Mouse (Mus musculus): ENCODE measurements around the gene Ncmap. TPM values are rescaled to one million over a fixed set of nuclear protein-coding genes. Genes with fewer than 3 reads are reported as not detected.
A peak's percentile ranks its signal among the peaks of the same experiment; 100 is the strongest.

The Ncmap gene
- polyA plus RNA-seq, 1 experiment: 1.9 TPM

- peak in 1 of 2 experiments; percentile 19 for DNase-seq (ENCODE audit: extremely low spot score in 1 of 2, low spot score in 1 of 2)
These were observed 44.1 kb downstream of the Ncmap start for GRCm38 (mm10) chr4:135353794-135354450.

- peak; percentile 96 to 98 for DNase-seq (ENCODE audit: extremely low spot score in 1 of 2, low spot score in 1 of 2)
These were observed 44.8 kb downstream of the Ncmap start, which contains the start of gene Srrm1 for GRCm38 (mm10) chr4:135353066-135353793. TSS of gene Srrm1 (minus strand) at chr4:135353321.

DNA sequence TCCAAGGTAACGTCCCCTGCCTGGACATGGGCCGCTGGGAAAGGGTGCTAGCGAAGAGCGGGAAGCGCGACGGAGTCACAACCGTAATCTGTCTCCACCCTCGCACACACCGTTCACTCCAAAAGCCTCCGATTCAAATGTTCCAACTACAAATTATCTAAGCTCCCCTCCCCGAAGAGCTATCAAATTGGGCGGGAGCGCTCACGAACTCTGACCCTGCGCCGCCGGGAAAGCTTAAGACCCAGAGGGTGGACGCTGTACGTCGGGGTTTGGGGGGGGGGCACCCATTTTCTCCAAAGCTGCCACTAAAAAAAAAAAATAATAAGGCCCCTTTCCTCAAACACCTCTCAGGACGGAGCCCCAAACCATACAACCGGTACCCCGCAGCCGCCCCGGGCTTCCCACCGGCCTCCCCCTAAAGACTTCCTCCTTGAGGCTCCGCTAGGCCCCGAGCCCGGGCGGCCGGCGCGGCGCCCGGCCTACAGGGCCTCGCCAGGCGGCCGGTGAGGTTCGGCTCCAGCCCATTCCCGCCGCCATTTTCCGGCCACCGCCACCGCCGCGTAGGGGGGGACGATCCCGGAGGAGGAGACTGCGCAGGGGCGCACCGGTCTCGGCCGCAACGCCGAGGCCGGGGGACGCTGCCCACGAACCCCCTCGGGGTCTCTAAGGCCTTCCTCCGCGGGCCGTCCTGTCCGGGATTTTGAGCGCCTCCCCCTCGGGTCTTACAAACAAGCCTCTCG, 45.5 kb downstream of the Ncmap start:
- DNase-seq (ENCODE audit: extremely low spot score in 1 of 2, low spot score in 1 of 2): peak in 1 of 2 experiments; percentile 15

GRCm38 (mm10) chr4:135337376-135337942, 60.6 kb downstream of the Ncmap start:
- no peak for DNase-seq (ENCODE audit: extremely low spot score in 1 of 2, low spot score in 1 of 2)

DNA sequence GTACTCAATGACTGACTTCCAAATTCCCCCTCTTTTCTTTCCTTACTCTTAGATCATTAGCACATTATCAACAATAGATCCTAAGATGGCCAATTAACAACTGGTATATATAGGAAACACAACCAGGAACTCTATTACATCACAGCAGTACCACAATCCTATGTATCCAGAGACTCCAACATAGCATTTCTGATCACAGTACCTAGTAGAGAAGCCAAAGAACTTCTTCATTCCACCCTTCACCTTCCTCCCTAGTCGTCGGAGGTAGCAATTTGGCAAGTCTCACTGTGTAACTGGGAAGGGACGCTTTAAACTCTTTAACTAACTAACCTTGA, 62.0 kb downstream of the Ncmap start:
- DNase-seq (ENCODE audit: extremely low spot score in 1 of 2, low spot score in 1 of 2): no peak

GRCm38 (mm10) chr4:135335327-135336022, 62.6 kb downstream of the Ncmap start:
- DNase-seq (ENCODE audit: extremely low spot score in 1 of 2, low spot score in 1 of 2): no peak

DNA sequence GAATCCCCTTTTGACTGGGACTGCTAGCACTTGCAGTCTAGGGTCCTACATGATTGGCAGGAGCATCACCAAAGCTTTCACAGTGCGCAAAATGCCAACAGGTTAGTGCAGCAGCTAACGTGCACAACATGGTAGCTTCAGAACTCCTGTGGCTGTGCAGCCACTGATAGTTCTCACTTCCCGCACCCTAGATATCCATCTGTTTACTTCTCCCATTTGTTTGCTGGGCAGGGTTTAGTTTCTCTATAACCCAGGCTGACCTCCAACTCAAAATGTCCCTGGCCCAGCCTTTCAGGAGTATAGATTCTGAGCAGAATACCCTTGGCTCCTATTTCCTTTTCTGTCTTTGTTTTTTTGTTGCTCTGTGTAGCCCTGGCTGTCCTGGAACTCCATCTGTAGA, 71.6 kb downstream of the Ncmap start:
- DNase-seq (ENCODE audit: extremely low spot score in 1 of 2, low spot score in 1 of 2): no peak

DNA sequence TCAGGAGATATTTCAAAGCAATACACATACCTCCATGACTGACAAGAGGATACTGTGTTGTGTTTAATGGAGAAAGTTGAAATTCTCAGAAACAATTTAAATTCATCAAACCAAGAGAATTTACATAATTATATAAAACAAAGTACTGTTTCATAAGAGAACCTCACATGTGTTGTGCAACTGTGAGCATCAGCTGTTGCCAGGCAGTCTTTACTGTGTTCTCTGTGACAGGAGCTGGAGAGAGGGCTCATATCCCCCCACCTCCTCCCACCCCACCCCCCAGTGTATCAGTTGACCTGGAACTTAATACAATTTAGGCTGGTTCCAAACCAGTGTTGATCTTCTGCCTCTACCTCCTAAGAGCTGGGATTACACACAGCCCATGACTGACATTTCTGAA, 72.0 kb downstream of the Ncmap start:
- no peak for DNase-seq (ENCODE audit: extremely low spot score in 1 of 2, low spot score in 1 of 2)

DNA sequence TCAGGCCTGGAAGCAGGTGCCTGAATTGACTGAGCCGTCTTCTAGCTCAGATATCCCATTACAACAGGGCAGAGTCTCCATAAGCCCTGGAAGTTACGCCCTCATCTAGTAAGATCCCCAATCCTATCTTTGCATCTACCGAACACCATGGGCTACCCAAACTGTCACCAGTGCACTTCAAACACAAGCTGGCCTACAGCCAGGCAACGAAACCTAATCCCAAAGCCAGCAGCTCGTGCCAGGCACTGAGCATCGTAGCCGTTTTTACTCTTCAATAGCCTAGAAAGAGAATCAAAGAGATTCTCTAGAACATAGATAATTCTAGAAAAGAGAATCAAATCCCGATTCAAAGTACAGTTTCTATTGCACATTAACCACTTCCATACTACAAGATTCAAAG, 75.0 kb downstream of the Ncmap start:
- no peak for DNase-seq (ENCODE audit: extremely low spot score in 1 of 2, low spot score in 1 of 2)

Other genes with a start within 250 kb of the Ncmap start
- 67.3 and 73.5 TPM in 2 replicates for gene Clic4, start 125.4 kb downstream of the Ncmap start, polyA plus RNA-seq (2012; rRNA removed)
- 151 and 160 TPM in 2 replicates for gene Srrm1, start 44.9 kb downstream of the Ncmap start, polyA plus RNA-seq (2012; rRNA removed)
- gene Rcan3, start 35.6 kb upstream of the Ncmap start, polyA plus RNA-seq (2012; rRNA removed): 31.8 and 32.8 TPM in 2 replicates
- gene Stpg1, start 96.6 kb upstream of the Ncmap start, polyA plus RNA-seq (2012; rRNA removed): 1.1 and 1.5 TPM in 2 replicates
- gene Nipal3, start 96.8 kb upstream of the Ncmap start, polyA plus RNA-seq (2012; rRNA removed): 45.5 and 49.2 TPM in 2 replicates
- gene Grhl3, start 175.4 kb upstream of the Ncmap start, polyA plus RNA-seq (2012; rRNA removed): 2.0 and 2.1 TPM in 2 replicates

All from frontal cortex, adult 2 months (tissue).